Mouse (Mus musculus) erythroblast, embryonic 14.5 days (primary cell): Measurements from ENCODE around the gene Igsf8.

Experiments
- GATA1 ChIP-seq: IDR thresholded peaks from 2 replicates; pipeline ENCODE4 v1.6.1; 2012; ENCODE audit warnings: low read length, inconsistent platforms, mixed read lengths
- TAL1 ChIP-seq: IDR thresholded peaks from 3 replicates; pipeline ENCODE4 v1.6.1; 2012; ENCODE audit warnings: low read length, inconsistent platforms, mixed read lengths

- TF ChIP-seq TAL1: no peak
- no peak for TF ChIP-seq GATA1
These were observed 32.2 kb upstream of the Igsf8 start for GRCm38 (mm10) chr1:172229215-172229614.
